Mouse (Mus musculus) neural tube, embryonic 11.5 days (tissue): ENCODE measurements around the gene Gm43302. TPM values are rescaled to one million over a fixed set of nuclear protein-coding genes. Genes with fewer than 3 reads are reported as not detected.
"Not testable (repeated sequence)": the region's sequence is repeated elsewhere in the genome, so short reads cannot be mapped to it uniquely, and the experiment has no call there.

Experiments used
- ATAC-seq: fragments of 200-750 bp; cut with Nextera tagmentation; 2 replicates; pipeline ENCODE4 v1.8.0; 2017; ENCODE audit warnings: moderate number of reproducible peaks, mild to moderate bottlenecking, moderate TSS enrichment, moderate library complexity; ENCODE audit not compliant: insufficient read depth, low FRiP score, low TSS enrichment
- DNase-seq: peaks from one replicate; pipeline ENCODE4 v3.0.0-alpha.2; 2015; ENCODE audit warnings: low spot score
- H3K27ac ChIP-seq: fragments of 300-500 bp; sonication (generic); 2 replicates; pipeline ENCODE4 v1.5.1; 2014; ENCODE audit warnings: low read depth, mild to moderate bottlenecking, low read length
- H3K27me3 ChIP-seq: fragments of 300-500 bp; sonication (generic); 2 replicates; pipeline ENCODE4 v1.6.1; 2014; ENCODE audit warnings: mild to moderate bottlenecking, low read length, mixed read lengths; ENCODE audit not compliant: control insufficient read depth, insufficient read depth
- H3K36me3 ChIP-seq: fragments of 300-500 bp; sonication (generic); 2 replicates; pipeline ENCODE4 v1.6.1; 2014; ENCODE audit warnings: mild to moderate bottlenecking, low read length, moderate library complexity, mixed read lengths; ENCODE audit not compliant: control insufficient read depth, insufficient read depth
- H3K4me1 ChIP-seq: fragments of 300-500 bp; sonication (generic); 2 replicates; pipeline ENCODE4 v1.6.1; 2014; ENCODE audit warnings: low read length, mixed read lengths; ENCODE audit not compliant: control insufficient read depth, insufficient read depth
- H3K4me2 ChIP-seq: fragments of 300-500 bp; sonication (generic); 2 replicates; pipeline ENCODE4 v1.6.1; 2014; ENCODE audit warnings: low read depth, mild to moderate bottlenecking, moderate library complexity
- H3K4me3 ChIP-seq: fragments of 300-500 bp; sonication (generic); 2 replicates; pipeline ENCODE4 v1.5.1; 2014; ENCODE audit warnings: low read depth, low read length
- H3K9ac ChIP-seq: fragments of 300-500 bp; sonication (generic); 2 replicates; pipeline ENCODE4 v1.6.1; 2014; ENCODE audit warnings: mild to moderate bottlenecking, low read length
- H3K9me3 ChIP-seq: fragments of 300-500 bp; sonication (generic); 2 replicates; pipeline ENCODE4 v1.6.1; 2016; ENCODE audit warnings: low read length; ENCODE audit not compliant: control insufficient read depth
- WGBS: fragments of 180-500 bp; shearing (Covaris S2); extraction: QIAGEN DNeasy Blood & Tissue Kit; methylation state at CpG from one replicate; pipeline ENCODE4 v1.1.7; 2014; 5-methylcytosine and 5-hydroxymethylcytosine counted together
- polyA plus RNA-seq: library from polyadenylated mRNA; unstranded; fragments of >200 nt; fragmentation: Nextera tagmentation; extraction: Ambion mirVana; gene quantifications from 2 replicates; pipeline ENCODE4 v1.2.1, GENCODE M21; 2014

The Gm43302 gene
- polyA plus RNA-seq, 1 experiment from 2014 or later = 0.36 TPM

- Histone ChIP-seq H3K9me3 (no peaks in the 10 kb centered on the region), H3K4me2 (no peak overlapping the region), H3K27me3 (no peaks in the 10 kb centered on the region), H3K27ac (no peak overlapping the region), H3K4me1 (no peaks in the 10 kb centered on the region), H3K36me3 (no peaks in the 10 kb centered on the region), H3K9ac (no peak overlapping the region), H3K4me3 (no peak overlapping the region)
- ATAC-seq (no peak), DNase-seq (no peak)
- 67% methylated on average over 2 of the region's 2 CpGs for WGBS
Measured at GRCm38 (mm10) chr5:105301531-105301930, 8.0 kb upstream of the Gm43302 start.

GRCm38 (mm10) chr5:105295746-105296145 is 2.3 kb upstream of the Gm43302 start:
- 87% methylated on average over 3 of the region's 3 CpGs for WGBS
- H3K9me3 ChIP-seq = no peaks in the 10 kb centered on the region

GRCm38 (mm10) chr5:105292492-105292891 is 1.0 kb downstream of the Gm43302 start:
- no peak overlapping the region for H3K4me2 ChIP-seq
- H3K9ac ChIP-seq = no peak overlapping the region
- H3K27me3 ChIP-seq = no peaks in the 10 kb centered on the region
- no peak overlapping the region for H3K4me3 ChIP-seq
- no peak overlapping the region for H3K27ac ChIP-seq
- no peaks in the 10 kb centered on the region for H3K4me1 ChIP-seq
- WGBS = 89% methylated on average over 1 of the region's 1 CpGs
- ATAC-seq (no peak), DNase-seq (no peak)
- no peaks in the 10 kb centered on the region for H3K9me3 ChIP-seq
- H3K36me3 ChIP-seq = no peaks in the 10 kb centered on the region

More at GRCm38 (mm10) chr5:105295746-105296145, 2.3 kb upstream of the Gm43302 start:
- ATAC-seq (no peak), DNase-seq (no peak)
- Histone ChIP-seq H3K36me3 (no peaks in the 10 kb centered on the region), H3K27me3 (no peaks in the 10 kb centered on the region), H3K4me1 (no peaks in the 10 kb centered on the region), H3K9ac (no peak overlapping the region), H3K4me3 (no peak overlapping the region), H3K4me2 (no peak overlapping the region), H3K27ac (no peak overlapping the region)

- H3K27ac ChIP-seq, H3K9me3 ChIP-seq, ATAC-seq, H3K9ac ChIP-seq, H3K4me3 ChIP-seq, H3K4me1 ChIP-seq, H3K36me3 ChIP-seq, H3K27me3 ChIP-seq, DNase-seq, H3K4me2 ChIP-seq: not testable (repeated sequence)
- 89% methylated on average over 3 of the region's 3 CpGs for WGBS
Measured at GRCm38 (mm10) chr5:105290921-105291320, 2.6 kb downstream of the Gm43302 start.

- not testable (repeated sequence) for H3K9me3 ChIP-seq, ATAC-seq, H3K4me3 ChIP-seq, DNase-seq, H3K27ac ChIP-seq, H3K4me2 ChIP-seq, H3K36me3 ChIP-seq, H3K9ac ChIP-seq, H3K27me3 ChIP-seq, H3K4me1 ChIP-seq
- WGBS = no CpG with 5 or more reads among the region's 3 CpGs
Measured at GRCm38 (mm10) chr5:105260673-105261072, 32.8 kb downstream of the Gm43302 start.

- DNase-seq (no peak), ATAC-seq (no peak)
- H3K9ac ChIP-seq = no peak overlapping the region
- no peak overlapping the region for H3K27ac ChIP-seq
- H3K4me2 ChIP-seq = no peak overlapping the region
- no peaks in the 10 kb centered on the region for H3K4me1 ChIP-seq
- H3K4me3 ChIP-seq = no peak overlapping the region
- H3K27me3 ChIP-seq = no peaks in the 10 kb centered on the region
- H3K9me3 ChIP-seq = no peaks in the 10 kb centered on the region
- no peaks in the 10 kb centered on the region for H3K36me3 ChIP-seq
Measured at GRCm38 (mm10) chr5:105252491-105252890, 41.0 kb downstream of the Gm43302 start.

- not testable (repeated sequence) for DNase-seq, H3K9me3 ChIP-seq, H3K4me1 ChIP-seq, H3K9ac ChIP-seq, H3K36me3 ChIP-seq, H3K27ac ChIP-seq, ATAC-seq, H3K27me3 ChIP-seq, H3K4me2 ChIP-seq, H3K4me3 ChIP-seq
- 89% methylated on average over 3 of the region's 3 CpGs for WGBS
Measured at GRCm38 (mm10) chr5:105244741-105245140, 48.8 kb downstream of the Gm43302 start.

GRCm38 (mm10) chr5:105240982-105241381 is 52.5 kb downstream of the Gm43302 start:
- H3K27ac ChIP-seq, H3K4me2 ChIP-seq, H3K4me1 ChIP-seq, H3K9me3 ChIP-seq, H3K9ac ChIP-seq, ATAC-seq, H3K4me3 ChIP-seq, H3K27me3 ChIP-seq, H3K36me3 ChIP-seq, DNase-seq: not testable (repeated sequence)
- 75% methylated on average over 5 of the region's 5 CpGs for WGBS

GRCm38 (mm10) chr5:105239483-105240047 is 53.9 kb downstream of the Gm43302 start, which contains the start of gene Gbp10:
Gbp10 (minus strand) TSS chr5:105239533.
- H3K27ac ChIP-seq, H3K9ac ChIP-seq, H3K9me3 ChIP-seq, H3K4me1 ChIP-seq, H3K36me3 ChIP-seq, DNase-seq, H3K27me3 ChIP-seq, H3K4me2 ChIP-seq, H3K4me3 ChIP-seq, ATAC-seq: not testable (repeated sequence)
